Mouse (Mus musculus) cerebellum, adult (tissue): ENCODE results near the gene Frmd8.
"Not testable (repeated sequence)": the region's sequence is repeated elsewhere in the genome, so short reads cannot be mapped to it uniquely, and the experiment has no call there.

Source experiments
- ATAC-seq: cut with Nextera tagmentation; 2 replicates; pipeline ENCODE4 v1.9.2; 2017; ENCODE audit warnings: mild to moderate bottlenecking, moderate library complexity, mixed read lengths; ENCODE audit not compliant: insufficient number of reproducible peaks, low FRiP score, low TSS enrichment

Frmd8 gene

DNA sequence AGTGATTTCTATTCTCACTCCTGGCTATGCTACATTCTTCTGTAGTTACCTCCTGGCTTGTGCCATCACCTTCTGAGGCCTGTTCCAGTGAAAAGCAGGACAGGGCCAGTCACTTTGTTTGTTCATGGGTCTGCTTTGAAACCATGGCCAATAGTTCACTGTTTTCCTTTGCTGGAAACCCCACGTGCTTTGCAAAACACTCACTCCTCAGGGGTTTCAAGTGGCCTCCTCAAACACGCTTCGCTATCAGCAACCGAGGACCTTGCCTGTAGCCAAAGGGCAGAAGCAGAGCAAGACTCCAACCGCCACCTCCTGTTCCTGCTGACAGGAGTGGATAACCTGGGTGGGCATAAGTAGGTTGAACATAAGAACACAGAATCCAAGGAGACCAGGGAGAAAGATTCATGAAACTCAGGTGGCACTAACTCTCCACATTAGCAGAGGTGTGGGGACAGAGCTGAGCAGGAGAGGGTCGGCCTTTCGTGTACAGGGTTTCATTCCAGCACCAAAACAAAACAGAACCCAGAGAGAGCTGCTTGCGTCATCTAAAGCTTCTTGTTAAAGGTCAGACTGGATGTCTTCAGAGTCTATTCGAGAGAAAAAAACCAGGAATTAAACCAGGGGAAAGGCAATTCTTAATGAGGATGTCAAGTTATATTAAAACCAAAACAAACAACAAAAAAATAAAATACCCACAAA, 47.5 kb downstream of the Frmd8 start:
- ATAC-seq: no peak

DNA sequence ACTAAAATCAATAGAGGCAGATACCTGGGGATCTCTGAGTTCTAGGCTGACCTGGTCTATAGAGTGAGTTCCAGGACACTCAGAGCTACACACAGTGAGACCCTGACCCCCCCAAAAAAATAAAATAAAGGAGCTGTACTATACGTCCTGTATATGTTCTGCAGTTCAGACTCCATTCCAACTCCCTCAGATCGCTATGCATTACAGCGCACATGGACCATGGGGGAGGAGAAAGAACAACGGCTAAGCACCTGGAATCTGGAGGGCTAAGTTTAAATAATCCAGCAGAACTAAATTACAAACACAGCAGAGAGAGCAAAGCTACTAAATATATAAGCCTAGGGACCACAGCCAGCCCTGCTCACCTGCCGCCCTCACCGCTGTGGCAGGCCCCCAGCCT, 48.0 kb downstream of the Frmd8 start:
- ATAC-seq: no peak

DNA sequence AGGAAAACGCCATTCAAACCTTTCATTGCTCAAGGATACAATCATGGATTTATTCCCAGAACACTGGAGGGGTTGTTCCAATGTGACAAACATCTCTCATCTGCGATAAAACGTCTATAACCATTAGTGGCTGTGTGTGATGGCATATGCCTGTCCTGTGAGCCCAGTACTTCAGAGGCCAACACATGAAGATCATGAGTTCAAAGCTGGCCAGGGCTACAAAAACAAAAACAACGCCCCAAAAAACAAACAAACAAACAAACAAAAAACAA, 48.4 kb downstream of the Frmd8 start:
- ATAC-seq: no peak

DNA sequence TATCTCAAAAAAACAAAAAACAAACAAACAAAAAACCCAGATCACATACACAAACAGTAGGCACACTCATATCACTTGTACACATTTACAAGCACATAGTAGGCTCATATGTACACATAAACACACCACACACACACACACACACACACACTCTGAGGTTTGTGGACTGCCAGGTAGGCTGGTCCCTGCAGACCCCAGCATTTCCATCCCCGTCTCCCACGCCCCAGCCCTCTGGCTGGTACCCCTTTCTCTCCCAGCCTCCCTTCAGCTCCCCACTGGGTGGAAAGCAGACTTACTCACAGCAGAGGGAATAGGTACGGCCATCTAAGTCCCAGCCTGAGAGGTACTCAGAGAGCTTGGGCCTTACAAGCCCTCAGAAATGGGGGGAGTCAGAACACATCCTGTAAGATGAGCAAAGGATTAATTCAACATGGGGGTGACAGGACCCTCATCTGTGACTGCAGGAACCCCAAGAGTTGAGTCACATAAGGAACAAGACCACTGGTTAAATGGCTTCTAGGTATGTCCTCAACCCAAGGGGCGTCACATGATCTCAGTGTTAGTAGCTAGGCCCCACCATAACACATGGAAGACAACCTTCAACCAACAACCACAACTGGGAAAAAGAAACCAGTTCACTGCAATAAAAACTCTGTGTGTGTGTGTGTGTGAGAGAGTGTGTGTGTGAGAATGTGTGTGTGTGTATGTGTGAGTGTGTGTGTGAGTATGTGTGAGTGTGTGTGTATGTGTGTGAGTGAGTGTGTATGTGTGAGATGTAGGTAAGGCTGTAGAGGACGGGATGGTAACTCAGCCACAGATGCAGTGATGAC, 49.0 kb downstream of the Frmd8 start:
- ATAC-seq: no peak

DNA sequence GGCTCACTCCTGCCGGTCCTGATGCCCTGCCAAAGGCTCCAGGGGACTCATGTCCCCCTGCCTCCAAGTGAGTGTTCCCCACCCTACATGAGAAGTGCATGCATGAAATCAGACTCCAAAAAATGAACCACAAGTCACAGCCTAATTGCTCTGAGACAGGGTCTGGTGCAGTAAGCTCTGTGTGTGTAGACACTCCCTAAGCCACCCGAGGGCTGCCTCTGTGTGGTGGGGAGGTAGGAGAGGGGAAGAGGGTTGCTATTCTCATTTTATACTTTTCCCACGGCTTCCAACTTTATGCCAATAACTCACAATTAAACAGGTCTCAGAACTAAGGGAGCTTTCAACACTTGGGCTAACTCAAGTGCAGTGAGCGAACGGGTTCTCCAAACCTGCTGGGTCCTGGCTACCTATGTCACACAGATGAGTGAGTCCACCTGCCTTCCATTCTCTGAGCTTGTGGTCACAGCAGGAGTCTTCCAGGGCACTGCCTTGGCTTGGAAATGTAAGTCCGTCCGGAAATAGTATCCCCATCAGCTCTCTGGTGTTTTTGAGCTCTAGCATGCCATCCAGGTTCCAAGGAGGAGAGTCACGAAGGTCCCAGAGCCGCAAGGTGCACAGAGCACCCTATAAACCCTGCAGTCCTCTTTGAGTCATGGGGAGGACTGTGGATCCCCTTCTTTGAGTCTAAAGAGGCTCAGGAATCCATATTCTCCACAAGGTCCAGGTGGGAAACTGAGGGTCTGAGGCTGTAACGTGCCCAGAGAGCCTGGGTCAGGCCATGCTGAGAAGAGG, 50.1 kb downstream of the Frmd8 start:
- peak; percentile 66; the same call in 1 of the 2 replicates for ATAC-seq

DNA sequence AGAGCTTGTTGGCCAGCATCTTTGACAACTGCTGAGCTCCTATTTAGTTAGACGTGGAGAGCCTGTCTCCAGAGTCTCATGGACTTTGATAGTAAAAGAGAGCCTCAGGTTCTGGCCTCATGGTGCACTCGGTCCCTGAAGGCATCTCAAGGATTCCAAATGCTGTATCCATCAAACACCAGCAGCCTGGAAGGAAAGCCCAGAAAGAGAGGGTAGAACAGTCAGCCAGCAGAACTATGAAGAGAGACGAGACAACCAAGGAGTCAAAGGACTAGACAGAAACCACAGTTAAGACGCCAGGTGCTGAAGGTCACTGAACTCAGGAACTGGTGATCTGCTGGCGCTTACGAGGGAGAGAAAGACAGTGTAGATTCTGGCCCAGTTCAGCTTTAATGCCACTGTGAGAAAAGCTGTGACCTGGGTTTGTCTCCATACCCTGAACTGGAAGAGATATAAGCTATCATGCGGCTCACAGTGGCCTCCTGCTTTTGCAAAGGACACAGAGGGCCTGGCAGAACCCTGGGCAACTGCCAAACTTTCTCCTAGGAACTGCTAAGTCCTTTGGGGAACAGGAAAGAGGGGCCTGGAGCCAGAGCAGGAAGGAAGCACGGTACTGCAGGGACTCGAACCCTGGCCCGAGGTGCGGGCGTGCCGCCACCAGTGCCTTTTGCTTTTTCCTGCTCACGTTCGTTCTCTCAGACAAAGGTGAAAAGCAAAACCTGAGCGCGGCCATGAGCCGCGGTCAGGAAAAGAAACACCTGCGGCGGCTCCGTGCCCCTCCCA, 50.8 kb downstream of the Frmd8 start:
- ATAC-seq: no peak

DNA sequence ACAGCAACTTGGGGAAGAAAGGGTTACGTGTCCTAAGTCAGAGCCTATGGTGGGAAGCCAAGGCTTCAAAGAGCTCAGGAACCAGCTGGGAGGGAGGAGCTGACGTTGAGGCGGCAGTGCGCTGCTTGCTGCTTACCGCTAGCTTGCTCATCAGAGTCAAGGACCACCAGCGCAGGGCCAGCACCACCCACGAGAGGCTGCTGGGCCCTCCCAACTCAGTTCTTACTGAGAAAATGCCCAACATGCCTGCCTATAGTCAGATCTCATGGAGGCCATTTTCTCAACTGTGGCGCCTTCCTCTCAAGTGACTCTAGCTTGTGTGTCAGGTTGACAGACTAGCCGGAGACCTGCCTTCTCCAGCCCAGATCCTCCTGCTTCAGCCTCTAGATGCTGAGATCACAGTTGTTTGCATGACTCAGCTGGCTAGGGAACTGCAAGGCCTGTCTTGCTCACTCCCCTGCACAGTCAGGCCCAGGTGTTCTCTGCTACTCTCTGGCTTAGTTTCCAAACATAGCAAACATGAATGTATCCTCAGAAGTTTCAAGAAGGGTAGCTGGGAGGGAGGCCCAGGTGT, 51.7 kb downstream of the Frmd8 start:
- ATAC-seq: no peak

DNA sequence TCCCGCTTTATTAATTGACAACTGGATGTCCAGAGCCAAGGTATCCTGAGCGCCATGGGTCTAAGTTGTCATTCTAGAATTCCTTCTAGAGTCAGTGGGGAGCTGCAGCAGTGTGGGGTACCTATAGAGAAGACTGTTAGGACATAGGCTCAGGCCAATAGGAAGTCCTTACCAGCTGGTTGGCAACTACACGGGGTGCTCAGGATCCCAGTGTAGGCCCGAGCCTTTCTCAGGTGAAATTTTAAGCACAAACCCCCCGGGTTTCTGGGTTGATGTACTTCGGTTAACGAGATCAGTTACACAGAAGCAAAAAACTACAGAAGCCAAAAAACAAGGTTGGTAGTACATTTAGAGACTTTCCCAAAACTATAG, 52.3 kb downstream of the Frmd8 start:
- no peak for ATAC-seq

DNA sequence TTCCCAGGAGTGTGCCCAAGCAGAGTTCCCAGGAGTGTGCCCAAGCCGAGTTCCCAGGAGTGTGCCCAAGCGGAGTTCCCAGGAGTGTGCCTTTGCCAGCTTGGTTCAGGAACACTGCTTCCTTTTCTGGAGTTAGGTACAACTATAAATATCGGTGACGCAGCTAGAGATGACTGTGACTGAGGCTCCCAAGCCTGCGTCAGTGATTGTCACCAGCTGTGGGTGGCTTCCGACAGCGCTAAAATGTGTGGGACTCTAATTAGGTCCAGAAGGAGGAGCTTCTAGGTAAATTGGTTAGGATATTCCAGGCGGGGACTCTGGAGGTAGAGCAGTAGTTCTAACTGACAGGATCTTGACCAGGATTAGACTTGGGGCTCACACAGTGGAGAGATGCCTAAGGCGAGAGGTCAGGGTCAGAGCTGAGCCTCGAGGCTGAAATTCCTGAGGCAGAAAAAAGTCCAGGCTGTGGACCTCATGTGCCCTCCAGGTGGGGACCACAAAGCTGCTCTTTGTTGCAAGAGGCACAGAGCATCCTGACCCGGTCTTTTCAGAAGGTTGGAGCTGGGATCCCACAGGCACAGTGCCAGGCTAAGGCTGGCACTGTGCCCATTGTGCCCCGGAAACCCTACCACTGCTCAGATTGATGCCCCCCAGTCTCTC, 52.8 kb downstream of the Frmd8 start:
- no peak for ATAC-seq

DNA sequence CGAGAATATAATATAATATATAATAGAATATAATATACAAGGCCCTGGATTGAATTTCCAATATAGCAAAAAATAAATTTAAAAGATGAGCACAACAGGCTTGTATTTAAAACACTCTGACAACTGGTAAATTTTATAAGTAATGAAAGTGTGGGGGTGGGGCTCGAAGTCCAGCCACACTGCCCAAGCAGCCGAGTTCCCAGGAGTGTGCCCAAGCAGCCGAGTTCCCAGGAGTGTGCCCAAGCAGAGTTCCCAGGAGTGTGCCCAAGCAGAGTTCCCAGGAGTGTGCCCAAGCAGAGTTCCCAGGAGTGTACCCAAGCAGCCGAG, 53.3 kb downstream of the Frmd8 start:
- no peak for ATAC-seq

DNA sequence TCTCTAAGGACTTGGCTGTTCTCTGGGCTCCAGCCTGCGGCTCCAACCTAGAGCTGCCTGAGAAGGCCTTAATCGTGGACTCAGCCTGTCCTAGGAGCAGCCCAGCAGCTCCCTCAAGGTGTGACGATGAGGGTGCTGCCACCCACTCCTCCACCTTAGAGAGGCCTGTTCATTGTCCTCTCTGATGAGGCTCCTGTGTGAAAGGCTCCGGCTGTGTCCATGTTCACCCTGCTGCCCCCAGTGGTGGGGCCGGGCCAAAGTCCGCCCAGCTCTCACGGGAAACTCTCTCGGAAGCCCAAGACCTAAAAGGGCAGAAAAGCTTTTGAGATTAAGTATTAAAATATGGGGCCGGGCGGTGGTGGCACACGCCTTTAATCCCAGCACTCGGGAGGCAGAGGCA, 55.5 kb downstream of the Frmd8 start:
- no peak for ATAC-seq

DNA sequence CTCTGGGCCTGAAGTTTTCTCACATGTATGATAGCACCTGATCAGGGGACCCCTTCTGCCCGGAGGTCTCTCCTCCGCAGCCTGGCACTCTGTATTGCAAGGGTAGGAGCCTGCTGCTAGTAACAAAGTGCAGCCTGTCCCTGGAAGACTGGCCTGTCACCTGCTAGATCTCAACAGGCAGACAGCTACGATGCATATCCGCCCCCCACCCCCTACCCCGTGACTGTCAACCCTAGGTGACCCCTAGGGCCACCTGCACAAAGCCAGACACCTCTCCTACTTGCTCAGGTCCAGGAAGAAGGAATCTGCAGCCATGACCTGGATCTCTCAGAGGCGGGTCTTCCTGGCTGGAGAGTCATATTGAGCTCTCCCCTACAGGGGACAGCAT, 56.5 kb downstream of the Frmd8 start:
- ATAC-seq: no peak

DNA sequence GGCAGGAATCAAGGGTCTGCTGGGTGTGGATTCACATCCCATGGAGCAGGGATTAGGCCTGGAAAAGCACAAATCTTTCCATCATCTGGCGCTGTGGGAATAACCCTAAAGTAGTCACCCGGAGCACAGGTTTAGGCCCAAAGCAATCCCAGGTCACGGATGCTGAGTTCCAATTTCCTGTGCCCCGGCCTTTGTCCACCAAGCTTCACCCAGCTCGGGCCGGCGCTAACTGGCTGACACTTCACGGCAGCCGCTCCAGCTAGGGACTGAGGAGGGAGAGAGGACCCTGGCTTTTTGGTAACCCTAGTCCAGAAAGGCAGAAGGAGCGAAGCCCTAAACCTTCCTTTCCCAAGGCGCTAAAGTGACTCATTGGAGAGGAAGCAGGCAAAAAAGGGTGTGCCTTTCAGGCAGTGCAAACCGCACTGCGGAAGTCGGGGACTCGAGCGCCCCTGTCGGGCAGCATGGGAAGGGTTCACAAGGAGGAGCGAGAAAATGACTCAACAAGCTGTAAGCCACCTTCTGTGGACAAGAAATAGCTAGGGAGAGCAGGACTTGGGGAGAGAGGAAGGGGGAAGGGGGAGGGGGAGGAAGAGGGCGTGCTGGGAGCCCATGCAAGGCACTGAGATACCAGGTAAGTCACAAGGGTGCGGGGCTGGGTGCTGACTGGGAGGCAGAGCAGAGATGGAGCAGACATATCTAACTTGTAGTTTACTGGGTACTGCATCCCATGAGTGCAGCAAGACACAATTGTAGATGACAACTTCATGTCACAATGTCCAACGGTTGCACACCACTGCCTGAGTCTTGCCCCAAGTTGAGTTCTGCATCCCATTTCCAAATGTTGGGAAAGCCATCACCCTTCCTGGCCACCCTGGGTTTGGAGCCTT, 57.1 kb downstream of the Frmd8 start:
- ATAC-seq: peak; percentile 85; the same call in 1 of the 2 replicates

DNA sequence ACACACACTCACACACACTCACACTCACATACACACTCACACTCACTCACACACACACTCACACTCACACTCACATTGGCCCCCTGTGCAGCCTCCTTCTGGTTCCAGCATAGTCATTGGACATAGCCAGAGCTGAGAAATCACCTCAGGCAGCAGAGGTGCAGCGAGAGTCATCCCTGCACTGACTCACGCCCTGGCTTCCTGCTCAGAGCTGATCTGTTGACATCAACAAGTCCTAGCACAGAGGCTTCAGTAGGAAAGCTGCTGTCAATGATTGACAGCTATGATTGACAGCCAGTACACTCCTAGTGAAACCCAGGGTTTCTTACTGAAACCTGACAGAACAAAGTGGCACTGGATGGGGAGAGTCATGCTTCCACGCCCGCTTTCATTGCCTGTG, 59.1 kb downstream of the Frmd8 start:
- no peak for ATAC-seq

DNA sequence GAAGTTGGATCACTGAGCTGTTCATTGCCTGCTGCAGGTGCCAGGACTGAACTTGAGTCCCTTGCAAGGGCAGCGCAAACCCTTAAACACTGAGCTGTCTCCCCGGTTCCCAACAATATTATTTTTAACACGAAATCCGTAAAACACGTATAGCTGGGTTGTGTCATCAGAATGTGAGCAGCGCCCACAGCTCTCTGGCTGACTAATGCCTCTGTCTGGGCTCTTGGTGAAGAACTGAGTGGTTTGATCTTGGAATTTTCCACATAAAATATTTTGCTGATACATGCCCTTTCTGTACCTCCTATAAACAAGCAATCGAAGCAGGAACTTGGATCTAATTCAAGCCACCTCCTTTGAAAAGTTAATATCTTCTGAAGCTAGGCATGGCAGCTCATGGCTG, 60.1 kb downstream of the Frmd8 start:
- ATAC-seq: no peak

DNA sequence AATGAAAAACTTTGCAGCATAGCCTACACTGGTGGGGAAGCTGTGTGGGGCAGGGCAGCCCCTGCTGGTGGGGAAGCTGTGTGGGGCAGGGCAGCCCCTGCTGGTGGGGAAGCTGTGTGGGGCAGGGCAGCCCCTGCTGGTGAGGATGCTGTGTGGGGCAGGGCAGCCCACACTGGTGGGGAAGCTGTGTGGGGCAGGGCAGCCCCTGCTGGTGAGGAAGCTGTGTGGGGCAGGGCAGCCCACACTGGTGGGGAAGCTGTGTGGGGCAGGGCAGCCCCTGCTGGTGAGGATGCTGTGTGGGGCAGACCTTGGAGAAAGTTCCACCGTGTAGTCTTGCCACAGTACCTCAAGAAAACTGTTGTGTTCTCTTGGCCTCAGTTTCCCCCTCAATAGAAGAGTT, 61.0 kb downstream of the Frmd8 start:
- not testable (repeated sequence) for ATAC-seq

DNA sequence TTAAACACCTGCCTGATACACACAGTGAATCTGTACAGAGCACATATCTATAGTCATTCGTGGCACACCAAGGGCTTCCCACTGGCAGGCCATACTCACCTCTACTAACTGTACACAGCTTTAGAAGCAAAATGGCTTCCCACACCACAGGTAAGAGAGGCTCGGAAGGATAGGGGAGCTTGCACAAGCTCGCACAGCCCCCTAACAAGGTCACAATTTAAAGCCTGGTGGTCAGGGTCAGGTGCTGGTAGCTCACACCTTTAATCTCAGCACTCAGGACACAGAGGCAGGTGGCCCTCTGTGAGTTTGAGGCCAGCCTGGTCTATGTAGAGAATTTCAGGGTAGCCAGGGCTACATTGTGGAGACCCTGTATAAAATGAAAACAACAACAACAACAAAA, 61.5 kb downstream of the Frmd8 start:
- no peak for ATAC-seq

DNA sequence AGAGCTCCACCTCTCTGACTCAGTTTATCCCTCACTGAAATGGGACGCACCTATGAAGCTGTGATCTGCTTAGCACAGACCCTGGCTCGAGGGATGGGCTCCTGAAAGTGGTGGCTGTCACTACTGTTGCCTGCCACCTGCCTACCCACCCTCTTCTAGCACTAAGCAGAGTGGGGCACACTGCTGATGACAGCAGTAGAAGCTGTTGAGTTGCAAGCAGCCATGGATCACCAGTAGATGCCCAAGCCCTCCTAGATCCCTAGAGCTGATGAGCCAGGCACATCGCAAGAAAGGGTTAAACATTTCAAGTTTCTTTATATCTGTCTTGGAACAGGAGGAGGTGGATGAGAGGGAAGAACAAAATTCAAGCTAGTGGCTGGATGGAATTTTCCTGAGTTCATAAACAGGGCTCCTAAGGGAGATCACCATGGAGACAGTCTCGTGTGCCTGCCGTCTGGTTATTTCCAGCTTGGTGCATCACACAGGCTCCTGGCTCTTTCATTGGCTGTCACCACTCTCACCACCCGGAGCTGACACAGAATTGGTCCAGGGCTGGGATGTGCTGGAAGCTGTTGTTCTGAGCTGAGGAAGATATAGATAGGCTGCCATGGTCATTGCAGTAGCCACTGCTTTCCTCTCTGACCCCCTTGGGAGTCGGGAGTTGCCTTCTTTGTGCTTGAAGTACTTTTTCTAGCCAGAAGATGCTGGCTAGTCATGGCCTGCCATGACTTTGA, 63.1 kb downstream of the Frmd8 start:
- peak; percentile 93 for ATAC-seq
